Comparison of ENCODE assay signal across 9 mouse cellular contexts in the genomic region with DNA sequence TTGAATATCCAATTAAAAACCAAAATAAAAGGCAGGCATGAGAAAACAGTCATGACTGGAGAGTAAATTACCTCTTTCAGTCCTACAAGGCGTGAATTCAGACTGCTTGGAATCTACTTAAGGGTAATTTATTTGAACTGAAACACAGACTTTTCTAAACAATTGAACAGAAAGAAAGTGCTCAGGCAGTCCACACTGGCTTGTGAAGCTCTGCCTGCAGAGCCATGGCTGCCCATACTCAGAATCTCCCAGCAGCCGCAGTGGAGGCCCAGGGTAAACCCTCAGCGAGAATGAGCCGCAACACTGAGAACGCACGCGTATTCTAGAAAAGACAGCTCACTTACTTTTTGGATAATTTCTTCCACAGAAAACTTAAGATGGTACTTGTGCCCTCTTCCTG. TPM values are rescaled to one million over a fixed set of nuclear protein-coding genes. Genes with fewer than 3 reads are reported as not detected.
DNase-seq lines count a peak whose midpoint lies in the region; ATAC-seq and TF ChIP-seq lines count a peak whose summit lies in the region.
"Had no signal": no experiment of that assay in that cellular context is flagged by ENCODE, and none has a peak within 500 bp of the region (broad histone marks: within the 10 kb centered on the region; RNA-seq: fewer than 3 reads in every experiment).

No protein-coding gene starts in this region.

- 80% methylated on average over 7 of the region's 7 CpGs for WGBS in intestine, embryonic 14.5 days
- 84% methylated on average over 7 of the region's 7 CpGs for WGBS in intestine, embryonic 15.5 days
- 86% methylated on average over 7 of the region's 7 CpGs for WGBS in embryonic facial prominence, embryonic 14.5 days
- WGBS in forebrain, postnatal 0 days, result 35% methylated on average over 7 of the region's 7 CpGs
- 65% methylated on average over 7 of the region's 7 CpGs for WGBS in midbrain, embryonic 14.5 days

- no peaks in the 10 kb centered on the region for H3K27me3 ChIP-seq in intestine, embryonic 14.5 days (replicated peaks; ENCODE audit: control insufficient read depth, insufficient read depth, low read length)
- no peaks in the 10 kb centered on the region for H3K27me3 ChIP-seq in intestine, embryonic 15.5 days (replicated peaks)
- H3K27me3 ChIP-seq in embryonic facial prominence, embryonic 14.5 days (replicated peaks; ENCODE audit: control insufficient read depth, insufficient read depth, low read length), result no peaks in the 10 kb centered on the region
- no peaks in the 10 kb centered on the region for H3K27me3 ChIP-seq in forebrain, postnatal 0 days (ENCODE audit: insufficient read depth, low read length)
- no peaks in the 10 kb centered on the region for H3K27me3 ChIP-seq in midbrain, embryonic 14.5 days (ENCODE audit: control insufficient read depth, insufficient read depth, low read length)

- H3K4me3 ChIP-seq in intestine, embryonic 14.5 days (ENCODE audit: low read depth, low read length), result no peak overlapping the region
- no peak overlapping the region for H3K4me3 ChIP-seq in intestine, embryonic 15.5 days (replicated peaks)
- peak overlapping the region; percentile 67 for H3K4me3 ChIP-seq in embryonic facial prominence, embryonic 14.5 days (ENCODE audit: low read depth, low read length)
- no peak overlapping the region for H3K4me3 ChIP-seq in forebrain, postnatal 0 days (ENCODE audit: low read depth, low read length)
- H3K4me3 ChIP-seq in midbrain, embryonic 14.5 days (replicated peaks; ENCODE audit: low read depth, low read length), result no peak overlapping the region

- no peak for TF ChIP-seq CTCF in forebrain, postnatal 0 days (IDR thresholded peaks at IDR 0.05; ENCODE audit: low read depth)

- H3K9me3 ChIP-seq in intestine, embryonic 14.5 days (ENCODE audit: control insufficient read depth, low read length), result no peaks in the 10 kb centered on the region
- H3K9me3 ChIP-seq in intestine, embryonic 15.5 days, result no peaks in the 10 kb centered on the region
- no peaks in the 10 kb centered on the region for H3K9me3 ChIP-seq in embryonic facial prominence, embryonic 14.5 days (ENCODE audit: control insufficient read depth, low read length)
- no peaks in the 10 kb centered on the region for H3K9me3 ChIP-seq in forebrain, postnatal 0 days (ENCODE audit: low read length)
- no peaks in the 10 kb centered on the region for H3K9me3 ChIP-seq in midbrain, embryonic 14.5 days (ENCODE audit: control insufficient read depth, low read length)

- H3K4me1 ChIP-seq in intestine, embryonic 14.5 days (replicated peaks; ENCODE audit: control insufficient read depth, insufficient read depth, low read length), result peaks cover 5% of the 10 kb centered on the region
- H3K4me1 ChIP-seq in intestine, embryonic 15.5 days (replicated peaks), result peaks cover 2% of the 10 kb centered on the region; the same call in 1 of the 2 replicates
- peaks cover 7% of the 10 kb centered on the region; the same call in 1 of the 2 replicates for H3K4me1 ChIP-seq in embryonic facial prominence, embryonic 14.5 days (ENCODE audit: control insufficient read depth, insufficient read depth, low read length)
- H3K4me1 ChIP-seq in forebrain, postnatal 0 days (ENCODE audit: insufficient read depth), result 0 out of 2 replicates have a peak, but pooled peaks cover 3% of the 10 kb centered on the region
- H3K4me1 ChIP-seq in midbrain, embryonic 14.5 days (ENCODE audit: control insufficient read depth, insufficient read depth, low read length), result no peaks in the 10 kb centered on the region

- no peak for ATAC-seq in intestine, embryonic 14.5 days (replicated peaks; ENCODE audit: low FRiP score, low TSS enrichment, low read depth)
- no peak for ATAC-seq in intestine, embryonic 15.5 days
- ATAC-seq in embryonic facial prominence, embryonic 14.5 days (ENCODE audit: low read depth), result no peak
- ATAC-seq in forebrain, postnatal 0 days, result peak; percentile 24; the same call in 1 of the 2 replicates
- ATAC-seq in midbrain, embryonic 14.5 days (ENCODE audit: low FRiP score, low TSS enrichment), result 0 out of 2 replicates have a peak, but pooled peaks have one; percentile 22

- H3K4me2 ChIP-seq in intestine, embryonic 14.5 days (ENCODE audit: low read length), result peak overlapping the region; percentile 60; the same call in 1 of the 2 replicates
- no peak overlapping the region for H3K4me2 ChIP-seq in intestine, embryonic 15.5 days (replicated peaks)
- peak overlapping the region; percentile 80 for H3K4me2 ChIP-seq in embryonic facial prominence, embryonic 14.5 days (ENCODE audit: low read depth, low read length)
- H3K4me2 ChIP-seq in forebrain, postnatal 0 days (ENCODE audit: low read depth), result peak overlapping the region; percentile 90
- H3K4me2 ChIP-seq in midbrain, embryonic 14.5 days (ENCODE audit: low read length), result peak overlapping the region; percentile 89

- DNase-seq in intestine, embryonic 14.5 days (ENCODE audit: low spot score), result no peak
- no peak for DNase-seq in embryonic facial prominence, embryonic 14.5 days (ENCODE audit: low spot score)
- peak; percentile 6 for DNase-seq in forebrain, postnatal 0 days
- DNase-seq in midbrain, embryonic 14.5 days, result no peak
- no peak for DNase-seq in spleen, adult 12 weeks (ENCODE audit: low spot score)
- no peak for DNase-seq in testis, postnatal 14 days (ENCODE audit: low spot score)
- DNase-seq: heart, postnatal 4 days; right cerebral cortex, adult 18-20 months had no signal

- H3K9ac ChIP-seq in intestine, embryonic 14.5 days (ENCODE audit: low read length), result no peak overlapping the region
- H3K9ac ChIP-seq in intestine, embryonic 15.5 days, result no peak overlapping the region
- no peak overlapping the region for H3K9ac ChIP-seq in embryonic facial prominence, embryonic 14.5 days (ENCODE audit: low read depth, low read length)
- no peak overlapping the region for H3K9ac ChIP-seq in forebrain, postnatal 0 days
- H3K9ac ChIP-seq in midbrain, embryonic 14.5 days (replicated peaks; ENCODE audit: low read length), result no peak overlapping the region

- H3K36me3 ChIP-seq in intestine, embryonic 14.5 days (ENCODE audit: control insufficient read depth, insufficient read depth, low read length), result peaks cover 37% of the 10 kb centered on the region
- H3K36me3 ChIP-seq in intestine, embryonic 15.5 days, result peaks cover 12% of the 10 kb centered on the region
- H3K36me3 ChIP-seq in embryonic facial prominence, embryonic 14.5 days (ENCODE audit: control insufficient read depth, insufficient read depth, low read length), result peaks cover 39% of the 10 kb centered on the region
- peaks cover 9% of the 10 kb centered on the region for H3K36me3 ChIP-seq in forebrain, postnatal 0 days (ENCODE audit: insufficient read depth)
- peaks cover 33% of the 10 kb centered on the region for H3K36me3 ChIP-seq in midbrain, embryonic 14.5 days (ENCODE audit: control insufficient read depth, insufficient read depth, low read length)

- no peak overlapping the region for H3K27ac ChIP-seq in intestine, embryonic 14.5 days (ENCODE audit: low read depth)
- H3K27ac ChIP-seq in intestine, embryonic 15.5 days, result no peak overlapping the region
- no peak overlapping the region for H3K27ac ChIP-seq in embryonic facial prominence, embryonic 14.5 days (replicated peaks; ENCODE audit: low read depth, low read length)
- no peak overlapping the region for H3K27ac ChIP-seq in forebrain, postnatal 0 days (ENCODE audit: low read depth, low read length)
- peak overlapping the region; percentile 39; the same call in 1 of the 2 replicates for H3K27ac ChIP-seq in midbrain, embryonic 14.5 days (replicated peaks; ENCODE audit: low read depth, low read length)

RNA-seq across cellular contexts. Expression of a gene that starts 1.7 kb away (rescaled TPM):
- 79.6 and 81.9 TPM in 2 replicates for polyA plus RNA-seq in intestine, embryonic 14.5 days (2014; fragmentation: Nextera tagmentation; extraction: Ambion mirVana)
- 86.8 and 92.4 TPM in 2 replicates for polyA plus RNA-seq in intestine, embryonic 15.5 days (2015; fragmentation: Nextera tagmentation; extraction: Ambion mirVana)
- 105 and 107 TPM in 2 replicates for polyA plus RNA-seq in embryonic facial prominence, embryonic 14.5 days (2014; fragmentation: Nextera tagmentation; extraction: Ambion mirVana)
- total RNA-seq in forebrain, postnatal 0 days (2014; rRNA removed), result 46.0 and 47.5 TPM in 2 replicates
- 109 and 130 TPM in 2 replicates for polyA plus RNA-seq in forebrain, postnatal 0 days (2015; fragmentation: Nextera tagmentation; extraction: Ambion mirVana)
- polyA plus RNA-seq in midbrain, embryonic 14.5 days (2014; fragmentation: Nextera tagmentation; extraction: Ambion mirVana), result 237 and 247 TPM in 2 replicates

RNA-seq across cellular contexts. Expression of a gene that starts 32.1 kb away (rescaled TPM):
- 54.9 and 59.7 TPM in 2 replicates for polyA plus RNA-seq in intestine, embryonic 14.5 days (2014; fragmentation: Nextera tagmentation; extraction: Ambion mirVana)
- 54.6 and 59.7 TPM in 2 replicates for polyA plus RNA-seq in intestine, embryonic 15.5 days (2015; fragmentation: Nextera tagmentation; extraction: Ambion mirVana)
- 47.2 and 53.5 TPM in 2 replicates for polyA plus RNA-seq in embryonic facial prominence, embryonic 14.5 days (2014; fragmentation: Nextera tagmentation; extraction: Ambion mirVana)
- total RNA-seq in forebrain, postnatal 0 days (2014; rRNA removed), result 24.5 and 24.9 TPM in 2 replicates
- 18.1 and 22.0 TPM in 2 replicates for polyA plus RNA-seq in forebrain, postnatal 0 days (2015; fragmentation: Nextera tagmentation; extraction: Ambion mirVana)
- polyA plus RNA-seq in midbrain, embryonic 14.5 days (2014; fragmentation: Nextera tagmentation; extraction: Ambion mirVana), result 26.1 and 34.3 TPM in 2 replicates

RNA-seq across cellular contexts. Expression of a gene that starts 53.3 kb away (rescaled TPM):
- 0.75 and 1.0 TPM in 2 replicates for polyA plus RNA-seq in intestine, embryonic 14.5 days (2014; fragmentation: Nextera tagmentation; extraction: Ambion mirVana)
- polyA plus RNA-seq in intestine, embryonic 15.5 days (2015; fragmentation: Nextera tagmentation; extraction: Ambion mirVana), result 0.67 and 0.95 TPM in 2 replicates
- polyA plus RNA-seq in embryonic facial prominence, embryonic 14.5 days (2014; fragmentation: Nextera tagmentation; extraction: Ambion mirVana), result 4.0 and 5.6 TPM in 2 replicates
- total RNA-seq in forebrain, postnatal 0 days (2014; rRNA removed), result 0.69 and 2.6 TPM in 2 replicates
- polyA plus RNA-seq in forebrain, postnatal 0 days (2015; fragmentation: Nextera tagmentation; extraction: Ambion mirVana), result 2.0 and 2.4 TPM in 2 replicates
- 2.3 and 3.5 TPM in 2 replicates for polyA plus RNA-seq in midbrain, embryonic 14.5 days (2014; fragmentation: Nextera tagmentation; extraction: Ambion mirVana)

Comparison
In these comparisons a context has a peak if more than half of its experiments do, and no peak if none do; other contexts are left out.
1. ATAC-seq: peak in forebrain, postnatal 0 days (single experiment) and midbrain, embryonic 14.5 days (single experiment); none in intestine, embryonic 14.5 days (single experiment), intestine, embryonic 15.5 days (single experiment) and embryonic facial prominence, embryonic 14.5 days (single experiment).